ENCODE assay signal across 9 mouse cellular contexts in genomic region chr15:25984734-25985492, GRCm38 (mm10). TPM values are rescaled to one million over a fixed set of nuclear protein-coding genes. Genes with fewer than 3 reads are reported as not detected.
DNase-seq lines count a peak whose midpoint lies in the region; ATAC-seq lines count a peak whose summit lies in the region.
"Had no signal": no experiment of that assay in that cellular context is flagged by ENCODE, and none has a peak within 500 bp of the region (broad histone marks: within the 10 kb centered on the region; RNA-seq: fewer than 3 reads in every experiment).

No protein-coding gene starts in this region.

- H3K4me1 ChIP-seq in hindbrain, embryonic 15.5 days (replicated peaks), result peaks cover 28% of the 10 kb centered on the region

- H3K4me2 ChIP-seq in hindbrain, embryonic 15.5 days, result peak overlapping the region; percentile 99

- peak overlapping the region; percentile 100 for H3K4me3 ChIP-seq in hindbrain, embryonic 15.5 days

- no peaks in the 10 kb centered on the region for H3K27me3 ChIP-seq in hindbrain, embryonic 15.5 days
- H3K27me3 ChIP-seq: Patski had no signal

- WGBS in hindbrain, embryonic 15.5 days, result under 1% methylated on average over 67 of the region's 71 CpGs

- peak; percentile 9 for DNase-seq in gastrocnemius, postnatal 14 days
- DNase-seq in gastrocnemius, postnatal 36 days, result no peak
- peak; percentile 23 for DNase-seq in 3T3-L1 (ENCODE audit: low read depth, low spot score)
- peak; percentile 16 for DNase-seq in embryo, embryonic 10.5 days (ENCODE audit: low spot score)
- DNase-seq in thymus, postnatal 0 days (ENCODE audit: low spot score), result peak; percentile 11
- no peak for DNase-seq in layer of hippocampus, adult 18-20 months (ENCODE audit: low spot score in 2 of 2)

- intact Hi-C loops in gastrocnemius, postnatal 14 days (cut with DNase I; ENCODE audit: low total_unique reads), result no loop called here
- intact Hi-C loops in gastrocnemius, postnatal 36 days (cut with DNase I), result no loop called here

- peaks cover 20% of the 10 kb centered on the region for H3K36me3 ChIP-seq in hindbrain, embryonic 15.5 days

- H3K9me3 ChIP-seq in hindbrain, embryonic 15.5 days, result no peaks in the 10 kb centered on the region

- peak overlapping the region; percentile 89 for H3K9ac ChIP-seq in hindbrain, embryonic 15.5 days

- no peak; the same call in none of the 2 replicates for ATAC-seq in hindbrain, embryonic 15.5 days (ENCODE audit: low FRiP score, low read depth)
- 0 out of 2 replicates have a peak, but pooled peaks have one; percentile 3 for ATAC-seq in megakaryocyte, adult 5-6 weeks (ENCODE audit: poor library complexity, severe bottlenecking)

- H3K27ac ChIP-seq in hindbrain, embryonic 15.5 days (replicated peaks), result peak overlapping the region; percentile 86

RNA-seq across cellular contexts. Expression of gene Zfp622, which starts 0.7 kb away (rescaled TPM):
- total RNA-seq in gastrocnemius, postnatal 14 days (2021), result 10 to 100 TPM; 23.8 to 24.7 TPM
- 10 to 100 TPM; 19.6 to 23.0 TPM for total RNA-seq in gastrocnemius, postnatal 36 days (2021)
- 37.7 and 38.8 TPM in 2 replicates for polyA plus RNA-seq in hindbrain, embryonic 15.5 days (2015; fragmentation: Nextera tagmentation; extraction: Ambion mirVana)
- total RNA-seq in megakaryocyte, adult 5-6 weeks (2015), result 58.1 and 60.0 TPM in 2 replicates
- total RNA-seq in megakaryocyte, adult 5-6 weeks (2017), result 78.3 and 91.7 TPM in 2 replicates
- polyA plus RNA-seq in thymus, postnatal 0 days (2015; fragmentation: Nextera tagmentation; extraction: Ambion mirVana), result 24.9 and 34.6 TPM in 2 replicates
- total RNA-seq in layer of hippocampus, adult 18-20 months (2021), result 10 to 100 TPM; 49.4 to 50.7 TPM

Comparison
In these comparisons a context has a peak if more than half of its experiments do, and no peak if none do; other contexts are left out.
1. DNase-seq: peak in gastrocnemius, postnatal 14 days (single experiment), 3T3-L1 (single experiment), embryo, embryonic 10.5 days (single experiment) and thymus, postnatal 0 days (single experiment); none in gastrocnemius, postnatal 36 days (0 of 2) and layer of hippocampus, adult 18-20 months (0 of 2).